Mouse (Mus musculus): ENCODE measurements around the gene Fndc3b.

Gene Fndc3b

DNA sequence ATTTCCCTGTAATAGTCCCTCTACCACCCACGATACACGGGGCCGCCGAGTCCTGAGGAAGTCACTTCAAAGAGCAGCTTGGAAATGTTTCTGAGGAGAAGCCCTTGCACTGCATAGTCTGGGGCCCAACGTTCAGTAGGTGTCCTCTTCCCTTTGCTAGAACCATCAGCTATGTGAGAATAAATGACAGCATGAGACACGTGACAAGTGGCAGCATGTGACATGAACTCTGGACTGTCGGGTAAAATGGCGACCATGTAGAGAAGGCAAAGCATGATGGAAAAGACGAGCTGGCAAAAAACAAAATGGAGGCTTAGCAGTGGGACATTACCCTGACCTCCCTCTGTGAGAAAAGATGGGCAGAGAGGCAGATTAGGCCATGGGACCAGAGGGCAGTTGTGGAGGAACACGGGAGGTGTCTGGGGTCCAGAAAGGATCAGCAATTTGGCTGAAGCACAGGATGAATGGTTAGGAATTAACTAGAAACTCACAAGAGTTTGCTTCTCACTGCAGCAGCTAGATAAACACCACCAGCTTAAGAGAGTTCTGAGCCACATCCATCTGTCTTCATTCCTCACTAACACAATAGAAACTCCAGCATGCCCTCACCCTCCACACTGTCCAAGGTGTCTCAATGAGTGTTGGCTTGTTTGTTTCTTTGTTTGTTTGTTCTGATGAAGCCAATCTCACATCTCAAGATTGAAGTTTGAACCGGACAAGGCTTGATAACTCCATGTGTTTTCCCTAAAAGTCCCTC, 118.2 kb downstream of the Fndc3b start:
- no peak for DNase-seq (ENCODE audit: low read depth)

DNA sequence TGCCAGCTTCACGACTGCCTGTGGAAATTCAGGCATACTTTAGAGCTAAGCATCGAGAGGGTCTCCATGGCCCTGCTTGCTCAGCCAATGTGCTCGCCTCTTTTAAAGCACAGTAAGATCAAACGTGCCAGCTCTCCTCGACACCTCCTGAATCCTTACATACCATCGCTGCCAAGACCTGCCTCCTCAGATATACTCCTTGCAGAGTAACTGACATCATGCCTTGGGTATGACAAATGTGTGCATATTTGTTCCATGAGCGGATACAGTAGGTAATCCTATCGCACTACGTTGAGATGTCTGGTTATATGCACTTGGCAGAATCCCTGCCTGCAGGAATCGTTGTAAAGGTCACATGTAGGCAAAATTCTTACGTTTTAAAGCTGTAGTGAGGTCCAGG, 120.3 kb downstream of the Fndc3b start:
- DNase-seq (ENCODE audit: low read depth), result no peak

DNA sequence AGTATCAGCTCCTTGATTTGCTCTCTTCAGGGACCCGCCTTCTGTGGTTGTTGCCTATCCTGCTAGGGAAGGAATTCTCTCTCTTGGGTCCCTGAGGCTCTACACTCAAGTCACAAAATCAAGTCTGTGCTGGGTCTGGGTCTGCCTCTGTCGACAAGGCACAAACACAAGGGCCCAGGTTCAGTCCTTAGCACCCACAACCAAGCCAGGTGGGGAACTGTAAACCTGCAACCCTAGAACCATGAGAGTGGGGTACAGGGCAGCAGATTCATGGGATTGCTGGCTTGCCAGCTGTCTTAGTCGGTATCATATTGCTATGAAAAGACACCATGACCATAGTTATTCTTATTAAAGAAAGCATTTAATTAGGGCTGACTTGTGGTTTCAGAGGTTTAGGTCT, 121.8 kb downstream of the Fndc3b start:
- no peak for DNase-seq (ENCODE audit: low read depth)

DNA sequence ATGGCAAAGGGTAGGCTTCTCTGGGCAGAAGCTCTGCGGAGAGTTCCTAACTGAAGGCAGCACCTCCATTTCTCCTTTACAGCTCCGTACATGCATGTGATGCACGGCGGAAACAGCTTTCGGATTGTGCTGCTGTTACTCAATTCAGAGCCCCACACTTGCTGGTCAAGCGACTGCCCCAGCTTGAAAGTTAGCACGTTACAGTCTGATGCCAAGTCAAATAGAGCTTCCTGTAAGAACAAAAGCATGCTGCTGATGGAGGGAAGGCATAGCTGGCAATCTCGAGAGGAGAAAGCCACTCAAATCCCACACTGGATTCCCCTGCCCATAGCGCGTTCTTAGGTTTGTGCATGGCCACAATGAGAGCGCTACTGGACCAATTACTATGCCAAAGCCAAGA, 122.5 kb downstream of the Fndc3b start:
- DNase-seq (ENCODE audit: low read depth), result no peak

DNA sequence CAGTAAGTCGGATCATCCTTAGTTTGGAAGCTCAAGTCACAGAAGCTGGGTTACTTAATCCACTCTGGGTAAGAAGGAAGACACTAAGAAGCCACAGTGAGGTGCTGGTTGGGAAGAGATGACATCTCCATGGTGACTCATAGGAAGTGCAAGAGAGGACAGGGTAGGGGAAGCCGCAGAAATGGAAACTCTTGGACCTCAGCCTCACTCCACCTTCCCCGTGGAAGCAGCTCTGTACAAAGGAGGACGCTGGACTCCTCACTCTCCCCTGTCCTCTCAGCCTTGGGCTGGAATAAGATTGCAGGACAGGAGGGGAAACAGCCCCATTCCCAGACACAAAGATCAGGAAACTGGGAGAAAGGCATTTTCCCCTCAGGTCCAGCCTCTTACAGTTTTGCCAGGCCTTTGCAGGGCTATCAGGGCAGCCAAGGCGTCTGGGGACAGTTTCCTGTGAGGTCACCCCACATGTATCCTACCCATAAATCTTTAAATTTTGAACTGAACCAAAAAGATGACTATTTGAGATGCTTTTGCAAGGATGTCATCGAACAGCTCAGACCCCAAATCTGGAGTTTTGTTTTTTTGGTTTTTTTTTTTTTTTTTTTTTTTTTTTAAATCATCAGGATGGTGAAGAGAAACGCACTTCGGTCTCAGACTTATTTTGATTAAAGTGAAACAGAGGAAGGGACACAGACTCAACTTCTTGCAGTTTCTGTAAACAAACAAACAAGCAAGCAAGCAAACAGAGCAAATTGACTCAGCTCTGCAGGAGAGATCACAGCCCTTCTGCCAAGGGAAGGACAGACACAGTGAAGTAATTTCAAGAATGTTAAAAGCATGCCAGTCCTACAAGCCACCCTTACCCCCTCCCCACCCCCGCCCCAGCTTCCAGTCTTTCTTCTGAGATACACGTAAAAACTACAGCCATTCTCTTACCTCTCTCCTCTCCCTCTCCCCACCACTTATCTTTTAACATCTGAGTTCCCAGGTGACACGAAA, 126.2 kb downstream of the Fndc3b start:
- no peak for DNase-seq (ENCODE audit: low read depth)

DNA sequence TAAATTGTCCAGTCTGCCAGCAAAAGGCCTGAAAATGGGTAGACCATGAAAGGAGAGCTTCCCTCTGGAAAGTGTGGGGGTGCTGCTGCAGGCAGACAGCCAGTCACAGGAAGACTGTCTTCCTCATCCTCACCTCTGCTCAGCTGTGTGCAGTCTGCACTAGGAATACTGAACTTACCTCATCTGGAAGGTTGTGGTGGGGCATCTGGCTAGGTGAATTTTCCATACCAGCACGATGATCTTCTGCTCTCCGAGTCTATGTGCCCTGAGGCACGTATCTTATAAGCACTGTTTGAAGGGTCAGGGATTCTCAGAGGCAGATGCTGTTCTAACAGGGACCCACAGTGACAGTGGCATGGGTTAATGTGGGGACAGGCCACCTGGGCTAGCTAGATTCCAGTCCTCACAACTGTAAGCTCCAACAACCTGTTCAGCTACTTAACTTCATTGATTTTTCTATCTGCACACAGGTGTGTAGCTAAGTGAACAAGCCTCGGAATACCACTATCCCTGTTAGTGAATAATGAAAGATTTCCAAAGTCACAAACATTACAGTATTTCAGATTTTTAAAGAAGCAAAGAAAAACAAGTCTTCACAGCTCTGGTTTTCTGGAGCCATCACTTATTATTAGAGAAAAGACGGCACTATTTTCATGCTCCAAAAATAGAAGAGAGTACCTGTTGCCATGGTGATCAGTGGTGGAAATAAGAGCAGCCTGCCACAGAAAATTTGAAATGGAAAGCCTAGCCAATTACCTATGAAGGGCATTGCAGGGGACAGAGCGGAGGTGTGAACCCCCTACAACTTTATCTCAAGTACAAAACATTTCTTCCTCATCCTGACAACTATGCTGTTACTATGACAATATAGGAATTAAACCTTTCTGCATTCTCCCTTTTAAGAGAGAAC, 128.9 kb downstream of the Fndc3b start:
- no peak for DNase-seq (ENCODE audit: low read depth)

DNA sequence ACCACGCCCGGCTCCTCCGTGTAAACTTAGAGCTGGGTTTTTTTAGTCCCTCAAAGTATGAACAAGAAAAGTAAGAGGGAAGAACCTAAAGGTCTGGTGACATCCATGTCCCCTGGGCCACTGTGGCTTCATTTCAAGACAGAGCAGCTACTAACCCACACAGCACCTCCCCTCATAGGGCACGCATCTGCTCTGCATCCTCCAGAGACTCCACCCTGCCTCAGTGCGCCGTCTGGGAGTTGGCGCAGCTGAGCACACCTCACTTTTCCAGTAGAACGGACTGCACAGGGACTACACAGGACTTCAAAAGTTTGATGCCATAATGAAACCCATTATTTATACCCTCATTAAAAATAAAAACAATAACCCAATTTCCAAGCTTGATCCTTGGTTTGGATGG, 130.2 kb downstream of the Fndc3b start:
- DNase-seq (ENCODE audit: low read depth), result no peak

DNA sequence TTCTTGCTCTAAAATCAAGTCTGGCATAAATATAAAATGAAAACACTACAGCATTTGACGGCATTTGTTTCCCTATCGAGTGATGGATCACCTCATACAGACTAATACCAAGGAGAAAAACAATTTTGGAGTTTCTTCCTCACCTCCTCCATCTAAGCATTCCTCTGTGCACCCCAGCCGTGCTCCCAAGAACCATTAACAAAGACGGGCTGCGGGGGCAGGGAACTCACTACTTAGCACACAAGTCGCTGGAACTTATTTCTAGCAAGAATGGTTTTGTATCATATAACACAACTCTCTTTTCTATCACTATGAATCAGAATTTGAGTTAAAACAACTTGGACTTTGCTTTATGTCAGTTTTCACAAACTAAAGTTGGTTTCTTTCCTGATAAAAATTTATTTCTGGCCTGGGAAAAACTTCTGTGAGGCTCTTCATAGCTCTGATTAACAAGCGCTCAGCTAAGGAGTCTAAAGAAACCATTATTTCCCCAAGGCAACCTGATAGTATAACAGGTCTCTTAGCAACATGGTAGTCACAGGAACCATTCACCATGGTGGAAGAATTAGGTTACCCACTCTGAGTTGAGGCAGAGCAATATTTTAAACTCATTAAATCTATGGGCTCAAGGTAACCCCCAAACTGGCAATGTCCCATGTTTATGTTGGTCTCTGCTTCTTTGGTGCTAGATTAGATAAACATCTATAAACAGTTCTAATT, 131.1 kb downstream of the Fndc3b start:
- DNase-seq (ENCODE audit: low read depth), result no peak

DNA sequence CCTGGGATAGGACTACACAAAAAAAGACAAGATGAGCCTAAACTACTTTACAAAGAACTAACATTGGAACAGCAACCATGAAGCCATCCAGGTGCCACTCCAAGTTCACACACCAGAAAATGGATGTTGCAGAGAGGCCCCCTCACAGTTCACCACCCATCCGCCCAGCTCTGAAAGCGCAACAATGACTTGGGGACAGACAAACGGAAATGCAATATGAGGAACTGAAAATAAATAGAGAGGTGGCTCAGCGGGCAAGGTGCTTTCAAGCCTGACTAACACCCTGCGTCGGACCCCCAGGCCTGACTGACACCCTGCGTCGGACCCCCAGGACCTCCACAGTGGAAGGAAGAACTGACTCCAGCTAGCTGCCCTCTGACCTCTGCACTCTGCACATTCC, 131.9 kb downstream of the Fndc3b start:
- DNase-seq (ENCODE audit: low read depth), result no peak

DNA sequence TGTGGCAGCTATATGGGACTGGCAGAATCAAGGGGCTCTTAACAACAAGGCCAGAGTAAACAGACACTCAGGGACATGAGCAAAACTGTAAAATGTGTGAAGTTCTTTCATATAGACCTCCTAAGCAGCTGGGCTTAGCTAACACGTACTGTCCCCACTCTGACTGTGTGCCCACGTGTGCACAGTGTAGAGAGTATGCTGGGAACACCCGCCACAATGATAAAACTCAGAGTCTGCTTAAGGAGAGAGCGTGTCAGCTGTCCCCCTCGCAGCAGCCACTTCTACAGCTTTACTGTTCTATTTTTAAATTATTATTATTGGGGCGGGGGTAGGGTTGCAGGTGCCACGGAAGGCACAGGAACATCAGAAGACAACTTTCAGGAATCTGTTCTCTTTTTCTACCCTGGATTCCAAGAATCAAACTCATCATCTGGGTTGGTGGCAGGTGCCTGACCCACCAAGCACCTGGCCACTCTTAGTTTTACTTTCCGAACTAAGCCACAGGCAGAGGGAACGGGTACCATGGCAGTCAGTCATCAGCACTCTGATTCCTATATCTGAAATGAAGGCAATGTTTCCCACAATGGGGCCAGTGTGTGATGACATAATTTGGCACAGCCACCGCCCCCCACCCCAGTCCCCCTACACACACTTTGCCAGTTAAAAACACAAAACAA, 133.6 kb downstream of the Fndc3b start:
- no peak for DNase-seq (ENCODE audit: low read depth)

DNA sequence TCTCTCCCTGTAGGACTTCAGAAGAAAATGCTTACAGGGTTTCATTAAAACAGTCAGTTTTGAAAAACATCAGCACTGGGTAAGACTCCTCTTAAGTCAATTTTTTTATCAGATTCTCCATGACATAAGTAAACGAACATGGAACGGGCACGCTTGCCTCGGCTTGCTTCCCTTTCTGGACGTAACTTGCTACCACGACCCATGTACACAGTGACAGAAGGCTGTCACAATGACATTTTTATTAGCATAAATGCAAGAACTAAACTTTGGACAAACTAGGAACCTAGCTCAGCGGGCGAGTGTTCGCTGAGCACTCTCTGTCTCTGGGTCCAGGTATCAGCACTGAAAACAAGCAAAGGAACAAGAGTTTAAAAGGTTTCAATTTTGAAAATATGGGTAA, 136.9 kb downstream of the Fndc3b start:
- no peak for DNase-seq (ENCODE audit: low read depth)

DNA sequence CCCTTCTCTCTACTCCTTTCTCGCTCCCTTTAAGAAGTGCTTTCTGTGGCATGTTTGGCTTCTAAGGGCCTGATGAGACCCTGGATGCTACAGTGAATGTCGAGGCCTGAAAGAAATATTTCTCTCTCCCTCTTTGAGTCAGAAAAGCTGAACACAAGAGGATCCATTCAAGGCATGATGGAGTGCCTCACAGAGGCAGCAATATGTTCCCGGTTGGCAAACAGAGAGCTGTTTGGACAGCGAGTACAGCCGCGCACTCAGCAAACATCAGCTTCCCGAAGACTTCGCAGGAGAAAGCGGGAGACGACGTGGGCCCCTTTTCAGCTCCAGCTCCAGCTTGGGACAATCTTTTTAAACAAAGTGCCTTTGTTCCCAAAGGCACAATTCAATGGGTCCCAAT, 137.6 kb downstream of the Fndc3b start:
- DNase-seq (ENCODE audit: low read depth), result no peak

DNA sequence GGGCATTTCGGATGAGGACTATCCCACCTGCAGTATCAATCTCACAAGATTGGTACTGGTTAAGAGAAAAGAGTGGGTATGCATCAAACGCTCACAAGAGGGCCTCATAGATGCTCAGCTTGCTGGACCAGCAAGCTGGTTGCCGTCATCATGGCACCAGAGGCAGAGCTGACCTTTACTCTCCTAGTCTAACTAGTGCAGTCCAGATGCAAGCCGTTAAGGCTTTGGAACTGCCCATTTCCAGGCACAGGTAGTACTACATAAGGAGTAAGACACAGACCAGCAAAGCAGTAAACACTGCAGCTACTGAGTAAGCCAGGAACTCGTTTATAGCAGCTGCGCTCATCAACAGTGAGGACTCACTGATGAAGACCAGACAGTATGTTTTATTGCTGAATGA, 138.8 kb downstream of the Fndc3b start:
- no peak for DNase-seq (ENCODE audit: low read depth)

DNA sequence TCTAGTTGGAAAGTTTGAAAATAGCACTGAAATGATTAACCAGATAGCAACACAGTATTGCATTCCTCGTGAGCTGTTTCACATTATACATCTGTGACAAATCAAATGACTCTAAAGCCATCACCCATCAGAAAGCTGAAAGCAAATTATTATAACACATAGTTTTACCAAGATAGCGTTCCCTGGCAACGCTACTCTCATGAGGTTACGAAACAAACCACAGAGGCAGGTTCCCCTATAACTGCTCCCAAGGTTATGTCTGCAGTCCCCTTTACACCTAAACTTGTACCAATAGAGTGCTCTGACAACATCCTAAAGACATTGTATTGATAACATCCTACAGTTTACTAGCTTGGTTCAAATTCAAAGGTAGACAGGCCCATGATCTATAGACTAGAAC, 145.8 kb downstream of the Fndc3b start:
- DNase-seq (ENCODE audit: low read depth), result no peak

DNA sequence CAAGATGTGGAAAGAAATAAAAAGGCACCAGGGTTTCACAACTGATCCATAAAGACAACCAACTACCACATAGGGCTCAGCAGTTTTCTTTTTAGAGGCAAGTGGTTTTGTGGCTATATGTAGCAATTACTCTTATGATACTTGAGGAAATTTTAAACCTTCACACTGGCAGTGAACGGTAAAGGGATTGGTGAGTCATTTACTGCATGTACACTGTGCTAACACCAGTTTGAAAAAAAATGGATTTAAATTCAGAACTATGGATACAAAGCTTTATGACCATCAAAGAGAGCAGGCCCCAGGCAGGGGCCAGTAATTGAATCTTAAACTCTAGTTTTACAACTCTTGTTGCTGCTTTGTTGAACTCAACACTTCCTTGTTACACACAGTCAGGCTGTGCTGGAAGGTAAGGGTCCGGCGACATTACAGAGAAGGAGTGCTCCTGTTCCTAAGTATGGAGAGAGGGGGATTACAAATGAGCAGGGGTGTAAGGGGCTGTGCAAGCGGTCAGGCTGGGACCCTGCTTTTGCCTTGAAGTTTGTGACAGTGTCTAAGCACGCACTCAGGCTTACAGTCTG, 148.0 kb downstream of the Fndc3b start:
- no peak for DNase-seq (ENCODE audit: low read depth)

DNA sequence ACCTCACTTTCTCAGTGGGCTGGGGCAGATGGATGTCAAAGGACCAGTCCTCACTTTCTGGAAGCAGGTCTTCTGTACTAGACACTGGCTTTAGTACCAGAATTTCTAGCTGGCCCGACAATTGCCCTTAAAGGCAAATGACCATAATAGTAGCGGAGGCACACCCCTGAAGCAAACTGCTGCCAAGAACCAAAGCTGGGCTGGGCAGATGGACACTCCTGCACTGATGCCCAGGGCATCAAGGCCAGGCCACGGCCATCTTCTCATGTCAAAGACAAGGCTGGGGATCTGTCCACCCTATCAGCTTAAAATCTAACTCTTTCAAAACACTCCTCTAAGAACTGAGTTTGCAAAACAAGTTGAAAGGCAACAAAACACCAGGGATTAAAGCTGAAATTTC, 148.6 kb downstream of the Fndc3b start:
- DNase-seq (ENCODE audit: low read depth), result no peak

DNA sequence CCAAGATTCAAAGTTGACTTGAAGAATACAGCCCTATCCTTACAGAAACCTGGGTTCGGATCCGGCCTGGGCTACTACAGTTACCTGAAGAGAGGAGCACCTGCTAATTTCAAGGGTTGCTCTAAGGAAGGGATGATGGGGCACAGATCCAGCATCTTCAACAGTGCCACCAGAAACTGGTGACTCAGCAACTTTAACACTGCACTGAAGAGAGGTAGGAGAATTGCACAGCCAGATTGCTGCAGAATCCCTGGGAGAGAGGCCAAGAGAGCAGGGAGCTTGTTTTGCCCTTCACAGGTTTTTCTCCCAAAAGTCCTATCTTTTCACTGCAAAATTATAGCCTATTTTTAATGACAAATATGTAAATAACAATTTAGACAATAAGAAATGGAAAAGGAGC, 149.2 kb downstream of the Fndc3b start:
- DNase-seq (ENCODE audit: low read depth), result no peak

DNA sequence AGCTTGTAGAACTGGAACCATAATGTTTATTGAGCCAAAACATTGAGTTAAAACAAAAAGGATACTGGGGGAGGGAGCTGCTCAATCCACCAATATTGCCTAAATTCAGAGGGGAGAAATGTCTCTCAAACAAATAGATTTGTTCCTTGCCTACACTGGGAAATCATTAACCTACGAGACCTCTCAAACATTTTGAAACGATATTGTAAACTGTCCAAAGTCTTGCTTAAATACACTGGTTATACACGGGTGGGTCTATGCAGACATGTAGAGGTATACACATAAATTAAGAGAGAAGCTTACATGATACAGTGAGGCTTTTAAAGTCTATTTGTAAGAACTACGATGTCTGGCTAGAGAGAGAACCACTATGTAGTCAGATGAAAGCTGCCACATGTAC, 151.8 kb downstream of the Fndc3b start:
- no peak for DNase-seq (ENCODE audit: low read depth)

DNA sequence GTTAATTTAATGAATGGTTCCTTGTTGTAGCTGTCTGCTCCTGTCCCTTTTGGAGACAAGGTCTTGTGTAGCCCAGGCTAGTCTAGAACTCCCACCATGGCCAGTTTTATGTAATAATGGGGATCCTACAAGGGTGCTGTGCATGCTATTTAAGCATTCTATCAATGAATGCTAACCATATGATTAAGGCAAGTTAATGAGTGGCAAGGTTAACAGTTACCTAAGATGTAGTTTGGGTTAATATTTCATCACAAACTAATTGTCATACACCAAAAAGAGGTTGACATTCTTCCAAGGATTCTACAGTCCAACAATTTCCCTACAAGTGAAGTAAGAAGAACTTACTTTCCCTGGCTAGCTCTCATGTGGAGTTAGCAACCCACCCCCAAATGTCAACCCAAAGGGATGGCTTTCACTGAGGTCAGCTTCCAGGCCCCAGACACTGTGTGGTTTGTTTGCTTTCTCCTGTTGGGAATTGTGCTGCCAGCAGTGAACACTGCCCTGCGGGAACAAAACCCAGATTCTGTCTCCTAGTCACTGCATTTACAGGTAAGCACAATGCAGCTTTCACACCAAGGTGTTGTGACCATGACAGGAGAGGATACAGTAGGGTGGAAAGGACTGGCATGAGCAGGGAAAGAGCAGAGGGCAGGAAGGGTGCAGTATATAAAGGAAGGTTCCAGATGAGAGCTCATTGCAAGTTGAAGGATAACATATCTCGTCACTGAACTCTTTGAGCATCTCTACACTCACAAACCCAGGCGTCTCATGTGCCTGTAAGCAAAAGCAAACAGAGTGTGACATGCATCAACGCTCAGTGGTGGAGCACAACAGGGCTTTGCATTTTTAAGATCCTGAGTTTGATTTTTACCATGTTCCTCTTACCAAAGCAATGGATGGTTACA, 153.8 kb downstream of the Fndc3b start:
- no peak for DNase-seq (ENCODE audit: low read depth)

All from fibroblast of lung, adult 2 months (primary cell).